ENCODE assay signal across 32 mouse cellular contexts in genomic region chr1:130374173-130374785, GRCm38 (mm10). TPM values are rescaled to one million over a fixed set of nuclear protein-coding genes. Genes with fewer than 3 reads are reported as not detected.
A peak's percentile ranks its signal among the peaks of the same experiment; 100 is the strongest.
DNase-seq lines count a peak whose midpoint lies in the region; ATAC-seq and TF ChIP-seq lines count a peak whose summit lies in the region.
"Had no signal": no experiment of that assay in that cellular context is flagged by ENCODE, and none has a peak within 500 bp of the region (broad histone marks: within the 10 kb centered on the region; RNA-seq: fewer than 3 reads in every experiment).

No protein-coding gene starts in this region.

- peaks cover 66% of the 10 kb centered on the region for H3K4me1 ChIP-seq in G1E (ENCODE audit: insufficient read depth, low read depth, low read length)
- peaks cover 32% of the 10 kb centered on the region for H3K4me1 ChIP-seq in liver, embryonic 15.5 days (replicated peaks)
- H3K4me1 ChIP-seq: embryonic facial prominence, embryonic 15.5 days; forebrain, embryonic 15.5 days; hindbrain, embryonic 12.5 days; limb, embryonic 12.5 days had no signal

- WGBS in liver, embryonic 15.5 days (ENCODE audit: insufficient replicate concordance), result 16% methylated on average over 3 of the region's 3 CpGs

- no peaks in the 10 kb centered on the region; the same call in 1 of the 2 replicates for H3K27me3 ChIP-seq in G1E (ENCODE audit: insufficient read depth, low read length)
- no peaks in the 10 kb centered on the region for H3K27me3 ChIP-seq in liver, embryonic 15.5 days
- H3K27me3 ChIP-seq: embryonic facial prominence, embryonic 15.5 days; forebrain, embryonic 15.5 days; heart, embryonic 12.5 days; hindbrain, embryonic 12.5 days; limb, embryonic 12.5 days had no signal

- no peak overlapping the region; the same call in 1 of the 2 replicates for H3K4me3 ChIP-seq in G1E (ENCODE audit: low read depth, low read length)
- no peak overlapping the region for H3K4me3 ChIP-seq in liver, embryonic 15.5 days (replicated peaks)
- H3K4me3 ChIP-seq: embryonic facial prominence, embryonic 15.5 days; forebrain, embryonic 15.5 days; heart, embryonic 12.5 days; hindbrain, embryonic 12.5 days; layer of hippocampus, adult 2 months; limb, embryonic 12.5 days had no signal

- DNase-seq in G1E (ENCODE audit: low spot score) (peak; percentile 69), liver (peak; percentile 62)
- peak; percentile 8 for DNase-seq in c-Kit-positive CD71-negative TER-119-negative erythroid progenitor cells, embryonic 14.5 days (ENCODE audit: low read depth)
- no peak for DNase-seq in adrenal gland, adult (ENCODE audit: inconsistent age in 2 of 2, low spot score in 1 of 2)
- DNase-seq in left cerebral cortex, postnatal 36 days (ENCODE audit: low spot score in 2 of 2), result no peak
- DNase-seq in heart, postnatal 10 days, result no peak
- no peak for DNase-seq in cerebellum, postnatal 36 days
- DNase-seq: adrenal gland, postnatal 14 days; B cell, adult 2 months; cerebellum, adult 18-20 months; cerebellum, postnatal 25 days; gastrocnemius, postnatal 14 days; kidney, adult 9 months; kidney, postnatal 14 days; layer of hippocampus, postnatal 36 days; lung, postnatal 36 days; thymus, adult 2 months had no signal

- peak; percentile 89 for ATAC-seq in G1E (ENCODE audit: extremely low read depth, insufficient number of reproducible peaks, low FRiP score, poor library complexity, severe bottlenecking)
- ATAC-seq in liver, embryonic 15.5 days (ENCODE audit: insufficient read depth), result peak; percentile 84
- ATAC-seq: forebrain, embryonic 15.5 days; midbrain, embryonic 16.5 days had no signal

- no peak for TF ChIP-seq CTCF in G1E (IDR thresholded peaks at IDR 0.05; ENCODE audit: low read depth, low read length)

- peak overlapping the region; percentile 21 for H3K4me2 ChIP-seq in liver, embryonic 15.5 days
- H3K4me2 ChIP-seq: embryonic facial prominence, embryonic 15.5 days; forebrain, embryonic 15.5 days; heart, embryonic 12.5 days; hindbrain, embryonic 12.5 days; limb, embryonic 12.5 days; lung, embryonic 14.5 days had no signal

- H3K36me3 ChIP-seq in G1E (replicated peaks), result no peaks in the 10 kb centered on the region
- H3K36me3 ChIP-seq in liver, embryonic 15.5 days (replicated peaks), result no peaks in the 10 kb centered on the region
- H3K36me3 ChIP-seq: embryonic facial prominence, embryonic 15.5 days; forebrain, embryonic 15.5 days; heart, embryonic 12.5 days; hindbrain, embryonic 12.5 days; limb, embryonic 12.5 days had no signal

- peak overlapping the region; percentile 49; the same call in 1 of the 2 replicates for H3K27ac ChIP-seq in liver, embryonic 15.5 days (replicated peaks)
- H3K27ac ChIP-seq: embryonic facial prominence, embryonic 15.5 days; forebrain, embryonic 15.5 days; hindbrain, embryonic 12.5 days; layer of hippocampus, adult 2 months; limb, embryonic 12.5 days had no signal

- intact Hi-C loops in left cerebral cortex, postnatal 36 days (cut with DNase I), result no loop called here
- intact Hi-C loops in heart, postnatal 10 days (cut with DNase I), result loop anchor here (5.0 kb wide), 1 partner anchor 532 kb away; no protein-coding TSS in a partner anchor

- no peak overlapping the region for H3K9ac ChIP-seq in liver, embryonic 15.5 days
- H3K9ac ChIP-seq: embryonic facial prominence, embryonic 15.5 days; forebrain, embryonic 15.5 days; heart, embryonic 12.5 days; hindbrain, embryonic 12.5 days; limb, embryonic 12.5 days; lung, embryonic 14.5 days had no signal

- H3K9me3 ChIP-seq in G1E (replicated peaks), result peaks cover 7% of the 10 kb centered on the region
- H3K9me3 ChIP-seq in liver, embryonic 15.5 days (replicated peaks), result no peaks in the 10 kb centered on the region
- H3K9me3 ChIP-seq: embryonic facial prominence, embryonic 15.5 days; forebrain, embryonic 15.5 days; heart, embryonic 12.5 days; hindbrain, embryonic 12.5 days; limb, embryonic 12.5 days had no signal

RNA-seq across cellular contexts. Expression of gene Cd55b, which starts 48.5 kb away (rescaled TPM):
- total RNA-seq in G1E (2014; fragmentation: Nextera tagmentation) (not detected in 2 replicates), G1E (2017) (0.11 and 0.12 TPM in 2 replicates)
- polyA plus RNA-seq in G1E (2012), result not detected in 2 replicates
- not detected in 2 replicates for polyA plus RNA-seq in liver, embryonic 15.5 days (2015; fragmentation: Nextera tagmentation; extraction: Ambion mirVana)
- not detected for total RNA-seq in left cerebral cortex, postnatal 36 days (2021)
- total RNA-seq in heart, postnatal 10 days (2021), result under 1 TPM in 1 of 2 experiments, not detected in 1; 0.35 TPM
- total RNA-seq: adrenal gland, postnatal 14 days; heart, adult 18-20 months; heart, postnatal 14 days; layer of hippocampus, adult 2 months; left cerebral cortex, postnatal 10 days had no signal
- polyA plus RNA-seq: brain, embryonic 14.5 days; forebrain, embryonic 15.5 days; heart, embryonic 12.5 days; hindbrain, embryonic 12.5 days; limb, embryonic 12.5 days; lung, embryonic 14.5 days; midbrain, embryonic 16.5 days; neural tube, embryonic 14.5 days; thymus, adult 2 months; urinary bladder, adult 2 months had no signal

Comparison
In these comparisons a context has a peak if more than half of its experiments do, and no peak if none do; other contexts are left out.
1. DNase-seq: peak in G1E (single experiment), c-Kit-positive CD71-negative TER-119-negative erythroid progenitor cells, embryonic 14.5 days (single experiment) and liver (single experiment); none in adrenal gland, adult (0 of 2), left cerebral cortex, postnatal 36 days (0 of 2), heart, postnatal 10 days (0 of 2) and cerebellum, postnatal 36 days (0 of 2).